Mouse (Mus musculus) testis, postnatal 14 days (tissue): Measurements from ENCODE around the gene Pgpep1.
A peak's percentile ranks its signal among the peaks of the same experiment; 100 is the strongest.

Source experiments
- DNase-seq: peaks from one replicate; pipeline ENCODE4 v3.0.0; 2021; ENCODE audit warnings: low spot score

Pgpep1 gene

DNA sequence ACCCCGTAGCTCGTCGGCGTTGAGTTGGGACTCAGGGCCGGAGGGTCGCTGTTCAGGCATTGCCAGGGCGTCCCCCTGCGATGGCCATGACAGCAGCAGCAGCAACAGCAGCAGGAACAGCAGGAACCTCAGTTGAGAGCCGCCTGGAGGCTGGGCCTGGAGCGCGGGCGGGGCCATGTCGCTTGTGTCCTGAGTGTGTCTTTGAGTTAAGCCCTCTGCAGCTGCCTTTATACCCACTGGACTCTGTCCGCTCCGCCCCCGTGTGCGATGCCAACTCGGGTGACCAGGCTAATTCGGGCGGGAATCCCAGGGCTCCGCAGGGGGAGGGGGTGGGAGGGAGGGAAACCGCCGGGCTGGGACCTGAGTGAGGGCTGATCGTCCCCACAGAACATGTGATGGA, 28.8 kb downstream of the Pgpep1 start:
- no peak for DNase-seq

DNA sequence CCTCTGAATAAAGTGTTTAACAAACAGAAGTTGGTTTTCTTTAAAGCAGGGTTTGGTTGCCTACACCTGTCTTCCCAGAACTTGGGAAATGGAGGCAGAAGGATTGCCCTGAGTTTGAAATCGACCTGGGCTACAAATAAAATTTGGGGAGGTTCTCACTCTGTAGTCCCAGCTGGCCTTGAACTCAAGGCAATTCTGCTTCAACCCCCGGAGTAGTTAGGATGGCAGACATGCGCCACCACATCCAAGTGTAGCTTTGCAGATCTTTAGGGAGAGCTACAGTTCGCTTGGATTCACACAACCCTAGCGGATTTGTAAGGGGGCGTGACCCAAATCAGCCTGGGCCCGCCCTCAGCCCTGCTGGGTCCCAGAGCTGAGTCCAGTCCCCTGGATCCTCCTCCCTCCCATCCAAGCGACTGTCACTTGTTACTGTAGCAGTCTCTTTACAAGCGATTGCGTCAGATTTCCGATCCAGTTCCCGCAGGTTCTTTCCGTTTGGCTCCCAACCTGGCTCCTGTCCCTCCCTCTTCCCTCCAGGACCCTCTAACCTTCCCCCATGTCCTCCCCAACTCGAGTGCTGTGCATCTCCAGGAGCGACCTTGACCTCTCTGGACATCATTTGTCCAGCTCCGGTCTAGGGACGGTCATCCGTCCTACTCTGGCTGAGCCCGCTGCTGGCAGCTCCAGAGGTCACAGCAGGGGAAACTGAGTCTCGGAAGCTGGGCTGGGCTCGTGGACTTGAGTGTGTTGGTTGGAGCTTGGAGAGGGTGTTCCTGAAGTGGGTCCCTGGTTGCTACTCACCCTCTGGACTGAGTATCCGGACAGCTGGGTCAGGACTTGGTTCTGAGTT, 29.4 kb downstream of the Pgpep1 start:
- DNase-seq = peak; percentile 79

DNA sequence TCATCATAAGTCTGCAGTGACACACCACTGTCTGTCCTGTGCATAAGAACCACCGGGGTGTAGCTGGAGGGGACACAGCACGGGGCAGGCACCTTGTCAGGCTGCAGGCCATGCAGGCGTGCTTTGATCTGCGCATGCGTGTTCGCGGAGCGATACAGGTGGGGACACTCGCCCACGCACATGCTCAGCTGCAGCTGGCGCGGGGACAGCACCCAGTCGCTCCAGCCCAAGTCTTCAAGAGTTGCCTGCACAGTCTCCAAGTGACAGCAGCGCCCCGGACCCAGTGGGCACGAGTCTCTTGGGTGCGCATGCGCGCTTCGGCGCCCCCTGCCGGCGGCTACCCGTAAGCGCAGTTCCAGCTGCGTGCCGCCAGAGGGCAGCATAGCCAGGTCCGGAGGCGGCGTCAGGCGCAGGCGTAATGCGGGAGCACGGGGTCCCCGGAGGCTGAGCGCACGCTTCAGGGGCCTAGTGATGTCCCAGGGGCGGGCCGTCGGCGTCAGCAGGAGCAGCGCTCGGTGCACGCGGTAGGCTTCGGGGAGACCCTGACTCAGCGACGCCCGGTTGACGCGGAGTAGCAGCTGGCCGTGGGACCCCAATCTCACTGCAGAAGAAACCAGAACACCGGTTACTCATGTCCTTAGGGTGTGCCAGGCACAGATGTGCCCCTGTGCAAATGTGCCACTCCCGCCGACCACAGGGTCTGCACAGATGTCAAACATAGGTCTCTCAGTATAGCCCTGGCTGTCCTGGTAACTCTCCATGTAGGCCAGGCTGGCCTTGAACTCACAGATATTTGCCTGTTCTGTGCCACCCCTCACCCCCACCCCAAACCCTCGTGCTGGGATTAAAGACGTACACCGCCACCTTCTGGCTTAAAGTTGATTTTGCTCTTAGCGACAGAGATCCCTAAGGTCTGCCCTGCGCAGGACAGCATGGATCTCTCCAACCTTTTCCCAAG, 30.3 kb downstream of the Pgpep1 start:
- peak; percentile 89 for DNase-seq

DNA sequence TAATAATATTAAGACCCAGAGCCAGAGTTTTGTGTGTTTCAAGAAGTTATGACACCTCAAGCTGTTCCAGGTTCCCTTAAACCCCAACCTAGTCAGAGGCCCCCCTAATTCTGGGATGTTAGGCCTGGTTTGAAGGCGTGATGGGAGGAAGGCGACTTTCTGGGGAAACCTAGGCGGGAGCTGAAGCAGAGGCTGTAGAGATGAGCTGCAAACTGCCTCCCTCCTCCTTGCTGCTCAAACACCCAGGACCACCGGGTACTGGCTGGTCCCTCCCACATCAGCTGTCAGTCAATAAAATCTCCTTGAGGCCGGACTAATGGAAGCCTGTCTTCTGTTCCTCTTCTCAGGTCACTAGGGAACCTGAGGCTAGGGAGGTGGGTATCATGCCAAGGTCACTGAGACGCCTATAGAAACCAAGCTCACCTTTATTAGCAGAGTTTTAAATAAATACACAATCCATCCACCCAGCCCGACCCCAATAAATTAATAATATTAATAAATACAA, 31.1 kb downstream of the Pgpep1 start:
- no peak for DNase-seq

DNA sequence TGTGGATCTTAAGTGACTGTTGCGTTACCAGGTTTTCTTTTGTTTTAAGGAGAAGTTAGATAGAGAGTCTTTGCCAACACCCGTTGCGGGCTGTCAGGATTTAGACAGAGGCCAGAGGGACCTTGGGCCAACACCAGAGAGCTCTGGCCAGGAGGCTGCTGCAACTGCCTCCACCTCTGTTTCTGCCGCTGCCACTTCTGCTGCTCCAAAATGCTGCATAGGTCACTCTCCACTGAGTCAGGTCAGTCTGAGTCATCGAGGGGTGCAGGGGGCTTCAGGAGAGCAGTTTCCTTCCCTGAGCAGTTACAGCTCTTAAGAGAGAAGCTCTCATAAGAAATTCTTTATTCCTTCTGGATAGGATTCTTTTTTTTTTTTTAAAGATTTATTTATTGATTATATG, 33.1 kb downstream of the Pgpep1 start:
- DNase-seq = no peak

DNA sequence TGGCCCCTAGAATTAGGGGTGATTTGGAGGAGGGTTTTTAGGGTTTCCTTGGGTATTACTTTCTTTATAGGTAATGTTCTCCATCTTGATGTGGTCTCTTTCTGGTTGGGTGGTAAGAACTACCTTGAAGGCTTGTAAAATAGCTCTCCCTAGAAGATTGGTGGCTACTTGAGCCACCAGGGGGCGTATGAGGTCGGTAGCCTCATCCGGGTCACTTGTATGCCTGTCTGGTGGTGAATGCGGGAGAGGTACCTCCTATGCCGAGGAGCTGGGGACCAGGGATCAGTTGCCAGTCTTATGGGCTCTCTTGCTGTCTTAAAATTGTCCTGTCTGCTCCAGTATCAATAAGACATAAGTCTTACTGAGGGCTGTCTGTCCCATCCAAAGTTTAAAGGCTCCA, 35.1 kb downstream of the Pgpep1 start:
- no peak for DNase-seq

DNA sequence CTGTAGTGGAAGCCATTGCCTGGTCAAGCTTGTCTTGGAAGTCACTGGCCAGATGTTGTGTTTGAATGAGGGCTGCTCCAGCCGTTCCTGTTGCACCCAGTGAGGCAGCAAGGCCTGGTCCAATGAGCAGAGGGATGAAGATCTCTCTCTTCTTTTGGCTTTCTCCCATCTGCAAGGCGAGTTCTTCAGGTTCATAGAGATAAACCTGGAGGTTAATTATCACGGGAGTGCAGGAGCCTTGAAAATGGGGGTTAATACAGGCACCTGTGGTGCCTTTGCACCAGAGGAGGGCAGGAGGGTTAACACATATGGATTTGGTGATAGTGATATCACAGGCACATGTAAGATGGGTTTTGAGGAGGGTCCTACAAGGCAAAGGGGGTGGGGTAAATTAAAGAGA, 38.0 kb downstream of the Pgpep1 start:
- no peak for DNase-seq

DNA sequence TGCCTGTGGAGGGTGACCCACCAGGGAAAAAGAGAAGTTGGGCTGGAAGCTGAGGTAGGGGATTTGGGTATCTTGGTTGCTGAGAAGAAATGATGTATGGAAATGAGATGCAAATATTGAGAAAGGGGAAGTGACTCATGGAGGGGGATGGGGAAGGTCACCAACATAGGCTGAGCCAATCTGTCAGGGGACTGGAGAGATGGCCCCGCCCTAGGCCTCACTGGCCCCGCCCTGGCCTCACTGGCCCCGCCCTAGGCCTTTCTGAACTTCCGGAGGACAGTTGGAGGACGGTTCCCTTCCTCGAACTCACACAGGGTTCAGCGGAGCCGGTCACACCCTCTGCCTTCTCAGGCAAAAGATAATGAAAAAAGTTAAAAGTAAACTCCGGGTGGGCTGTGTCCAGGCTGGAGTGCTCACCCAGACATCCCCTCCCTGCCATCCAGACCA, 41.3 kb downstream of the Pgpep1 start:
- no peak for DNase-seq

DNA sequence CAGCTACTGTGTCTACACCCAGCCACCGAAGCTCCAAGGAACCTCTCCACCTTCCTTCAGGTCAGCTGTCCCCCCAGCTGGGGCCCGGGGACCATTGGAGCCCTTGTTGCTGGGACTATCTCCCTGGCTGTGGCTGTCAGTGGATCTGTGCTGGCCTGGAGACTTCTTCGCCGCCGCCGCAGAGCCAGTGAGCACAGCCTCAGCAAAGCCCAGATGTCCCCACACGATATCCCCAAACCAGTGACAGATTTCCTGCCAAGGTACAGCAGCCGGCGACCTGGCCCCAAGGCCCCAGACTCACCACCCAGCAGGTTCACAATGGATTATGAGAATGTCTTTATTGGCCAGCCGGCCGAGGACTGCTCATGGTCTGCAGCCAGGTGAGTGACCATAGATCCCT, 42.2 kb downstream of the Pgpep1 start:
- no peak for DNase-seq

DNA sequence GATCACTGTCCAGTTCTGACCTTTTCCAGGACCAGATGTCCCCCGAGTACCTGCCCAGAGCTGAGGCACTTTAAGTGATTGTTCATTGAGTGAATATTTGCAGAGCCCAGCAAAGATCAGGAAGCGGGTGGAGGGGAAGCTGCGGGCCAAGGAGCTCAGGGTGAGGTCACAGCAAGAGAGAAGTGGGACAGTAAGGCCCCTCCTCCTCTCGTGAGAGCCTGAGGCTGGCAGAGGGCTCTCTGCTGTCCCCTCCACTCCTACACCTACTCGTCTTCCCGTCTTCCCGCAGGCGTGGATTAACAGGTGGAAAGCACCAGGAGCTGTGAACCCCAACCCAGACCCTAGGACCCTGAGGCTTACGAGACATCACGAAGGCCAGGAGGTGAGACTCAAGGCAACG, 43.5 kb downstream of the Pgpep1 start:
- no peak for DNase-seq

DNA sequence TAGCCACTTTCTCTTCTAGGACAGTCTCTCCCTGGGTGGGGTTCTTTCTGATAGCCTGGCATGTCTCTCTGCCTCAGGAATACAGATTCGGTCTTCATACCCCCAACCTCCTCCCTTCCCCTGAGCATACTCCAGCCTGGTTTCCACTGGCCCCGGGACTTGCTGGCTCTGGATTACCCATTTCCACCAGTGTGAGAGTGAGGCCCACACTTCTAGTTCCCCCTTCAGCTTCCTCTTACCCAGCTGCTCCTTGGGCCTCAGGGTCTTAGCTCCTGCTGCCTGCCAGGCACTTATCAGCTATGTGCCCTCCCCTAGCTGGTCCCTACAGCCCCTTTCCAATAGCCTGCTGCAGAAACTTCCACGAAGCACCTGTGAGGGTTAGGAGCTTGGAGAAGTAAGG, 44.3 kb downstream of the Pgpep1 start, which contains the start of gene Lrrc25:
TSS of gene Lrrc25 (plus strand) at position 262 of the 400 bp plus-strand sequence.
- no peak for DNase-seq

DNA sequence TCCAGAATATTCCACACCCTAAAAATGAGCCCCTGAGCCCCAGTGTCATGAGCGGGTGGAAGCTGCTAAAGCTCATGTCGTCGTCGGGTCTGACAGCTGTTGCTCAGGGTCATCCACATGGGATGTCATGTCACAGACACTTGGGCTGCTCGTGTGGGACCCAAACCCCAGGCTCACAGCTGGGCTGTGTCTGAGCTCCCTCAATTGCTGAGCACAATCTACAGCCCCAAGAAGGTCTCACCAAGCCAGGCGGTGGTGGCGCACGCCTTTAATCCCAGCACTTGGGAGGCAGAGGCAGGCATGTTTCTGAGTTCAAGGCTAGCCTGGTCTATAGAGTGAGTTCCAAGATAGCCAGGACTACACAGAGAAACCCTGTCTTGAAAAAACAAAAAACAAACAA, 44.9 kb downstream of the Pgpep1 start:
- DNase-seq = no peak

DNA sequence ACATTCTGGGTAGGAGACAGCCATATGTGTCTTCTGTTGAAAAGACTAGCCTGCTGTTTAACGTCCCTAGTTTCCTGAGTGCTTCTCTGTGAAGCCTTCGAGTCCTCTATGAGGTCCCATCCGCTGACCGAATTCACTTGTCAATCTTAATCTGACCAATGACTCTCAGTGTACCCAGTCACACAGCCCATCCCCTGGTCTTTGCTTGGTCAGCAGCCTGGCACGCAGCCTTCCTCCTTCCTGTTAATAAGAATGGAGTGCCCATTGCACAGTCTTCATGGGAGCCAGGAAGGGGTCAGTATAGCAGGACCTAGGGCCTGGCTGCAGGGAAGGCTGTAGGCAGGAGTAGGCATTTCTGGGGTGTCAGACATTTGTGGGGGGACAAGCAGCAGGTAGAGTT, 45.7 kb downstream of the Pgpep1 start:
- no peak for DNase-seq

DNA sequence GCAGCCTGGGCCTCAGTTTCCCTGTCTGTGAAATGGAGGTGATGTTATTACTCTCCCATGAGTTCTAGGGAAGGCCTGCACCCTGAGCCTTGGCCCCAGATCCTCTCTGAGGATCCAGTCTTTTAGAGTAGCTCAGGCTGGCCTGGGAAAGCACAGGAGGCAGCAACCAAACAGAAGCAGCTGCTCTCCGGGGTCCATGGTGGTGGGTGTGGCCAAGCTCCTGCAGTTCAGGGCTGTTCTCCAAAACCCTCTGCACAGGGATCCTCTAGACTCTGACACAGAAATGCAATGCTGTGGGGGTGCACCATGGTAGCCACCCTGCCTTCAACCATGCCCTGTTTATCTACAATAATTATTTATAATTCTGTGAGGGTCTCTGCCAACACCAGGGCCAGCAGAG, 46.4 kb downstream of the Pgpep1 start:
- no peak for DNase-seq

DNA sequence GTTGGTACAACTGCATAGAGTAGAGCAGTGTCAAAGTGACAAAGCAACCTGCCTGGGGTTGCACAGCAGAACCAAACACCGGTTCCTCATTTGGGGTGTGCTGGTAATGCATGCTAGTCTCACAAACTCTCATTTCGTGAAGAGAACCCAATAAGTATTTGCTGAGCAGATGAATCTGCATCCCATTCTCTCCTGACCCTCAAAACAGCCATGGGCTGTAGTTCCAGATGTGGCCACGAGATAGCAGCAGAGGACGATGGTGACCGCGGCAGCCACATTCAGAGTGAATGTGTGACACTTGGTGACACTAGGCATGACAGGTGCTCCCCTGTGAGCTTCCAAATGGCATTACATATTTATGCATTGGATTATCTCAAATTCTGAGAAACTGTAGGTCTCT, 48.3 kb downstream of the Pgpep1 start:
- DNase-seq = peak; percentile 72

DNA sequence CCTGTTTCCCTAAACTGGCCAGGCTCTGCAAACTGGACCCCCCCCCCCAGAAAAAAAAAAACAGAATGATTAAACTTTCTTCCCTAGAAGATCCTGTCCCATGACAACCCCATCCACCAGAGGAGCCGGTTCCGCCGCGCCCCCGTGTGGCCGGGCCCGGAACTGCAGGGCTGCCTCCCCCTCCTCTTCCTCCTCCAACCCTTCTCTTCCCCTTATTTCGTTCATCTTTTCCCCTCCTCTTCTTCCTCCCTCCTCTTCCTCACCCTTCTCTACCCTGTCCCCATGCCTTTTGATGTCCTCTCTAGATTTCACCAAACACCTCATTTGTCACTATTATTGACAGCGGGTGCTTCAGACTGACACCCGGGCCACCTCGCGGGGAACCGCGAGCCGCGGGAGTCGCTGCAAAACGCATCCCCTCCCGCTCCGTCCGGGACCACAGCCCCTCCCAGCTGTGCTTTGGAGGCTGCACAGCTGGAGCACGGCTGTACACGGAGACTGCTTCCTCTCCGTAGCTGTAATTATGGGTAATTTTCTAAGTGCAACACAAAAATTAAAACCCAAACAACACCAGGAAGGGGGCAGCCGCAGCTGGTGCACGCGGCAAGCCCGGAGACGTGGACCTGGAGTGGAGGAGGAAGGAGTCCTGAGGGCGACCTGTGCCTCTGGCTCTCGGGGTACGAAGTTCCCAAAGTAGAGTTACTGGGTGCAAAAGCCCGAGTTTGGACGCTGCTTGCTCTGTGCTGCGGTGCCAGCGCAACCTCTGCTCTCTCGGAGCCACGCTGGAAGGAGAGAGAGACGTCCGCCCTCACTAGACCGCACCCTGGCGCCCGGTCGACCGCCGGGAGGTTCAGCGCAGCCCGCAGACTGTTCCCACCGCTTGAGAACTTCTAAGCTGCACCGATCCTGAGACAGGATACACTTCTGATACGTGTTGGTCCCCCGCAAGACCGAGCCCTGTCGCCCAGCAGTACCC, 49.1 kb downstream of the Pgpep1 start:
- peak; percentile 79 for DNase-seq

DNA sequence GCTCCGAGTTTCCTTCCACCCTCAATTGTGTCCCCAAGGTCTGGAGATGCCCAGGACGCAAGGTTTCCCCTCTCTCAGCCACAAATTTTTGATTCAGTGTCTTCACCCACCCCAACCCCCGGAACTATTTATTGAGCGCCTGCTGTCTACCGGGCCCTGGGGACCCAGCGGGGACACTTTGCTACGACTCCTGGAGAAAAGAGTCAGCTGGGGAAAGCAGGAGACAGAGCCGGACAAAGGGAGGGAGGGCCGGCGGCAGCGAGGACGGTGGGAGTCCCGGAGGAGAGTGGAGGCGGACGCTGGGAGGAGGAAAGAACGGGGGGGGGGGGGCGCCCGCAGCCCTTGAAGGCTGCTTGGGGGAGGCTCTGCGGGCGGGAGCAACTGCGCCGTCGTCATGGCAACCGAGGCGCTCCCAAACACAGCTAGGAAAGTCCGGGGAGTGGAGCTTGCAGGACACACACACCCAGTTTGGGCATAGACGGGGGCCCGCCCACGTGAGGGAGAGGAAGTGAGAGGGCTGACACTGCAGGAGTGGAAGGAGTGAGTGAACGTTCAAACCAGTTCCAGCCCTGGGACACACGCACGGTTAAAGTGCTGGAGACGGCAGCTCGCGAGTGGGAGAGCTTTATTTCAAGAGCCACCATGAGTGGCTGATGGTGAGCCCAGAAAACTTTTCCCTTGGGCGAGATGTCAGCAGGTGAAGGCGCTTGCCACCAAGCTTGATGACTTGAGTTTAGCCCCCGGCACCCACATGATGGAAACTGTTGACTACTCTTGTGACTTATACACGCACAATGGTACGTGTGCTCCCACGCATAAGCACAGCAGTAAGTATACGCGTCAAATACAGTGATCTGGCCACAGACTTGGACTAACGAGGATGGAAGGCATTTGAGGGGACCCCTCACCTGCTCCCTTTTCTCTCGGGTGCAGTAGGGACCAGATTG, 50.1 kb downstream of the Pgpep1 start:
- DNase-seq = peak; percentile 90

DNA sequence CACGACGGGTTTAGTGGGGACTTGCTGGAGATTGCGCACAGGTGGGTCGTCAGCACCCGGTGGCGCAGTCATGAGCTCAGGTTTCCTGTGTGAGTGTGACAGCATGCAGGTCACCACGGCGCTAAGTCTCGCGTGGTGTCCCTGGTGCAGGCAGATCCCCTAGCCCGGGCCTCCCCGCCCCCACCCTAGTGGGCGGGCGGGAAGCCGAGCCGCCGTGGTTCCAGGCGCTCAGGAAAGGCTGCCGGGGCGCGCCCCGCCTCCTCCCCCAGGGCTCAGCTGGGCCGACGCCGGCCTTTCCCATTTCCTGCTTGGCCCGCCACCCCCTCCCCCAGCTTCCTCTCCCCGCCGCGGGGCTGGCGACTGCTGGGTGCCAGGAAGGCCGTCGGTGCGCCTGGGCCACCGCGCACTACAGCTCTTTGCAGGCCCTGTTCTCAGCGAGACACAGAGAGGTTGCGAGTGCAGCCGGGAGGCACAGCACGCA, 50.8 kb downstream of the Pgpep1 start:
- peak; percentile 84 for DNase-seq

DNA sequence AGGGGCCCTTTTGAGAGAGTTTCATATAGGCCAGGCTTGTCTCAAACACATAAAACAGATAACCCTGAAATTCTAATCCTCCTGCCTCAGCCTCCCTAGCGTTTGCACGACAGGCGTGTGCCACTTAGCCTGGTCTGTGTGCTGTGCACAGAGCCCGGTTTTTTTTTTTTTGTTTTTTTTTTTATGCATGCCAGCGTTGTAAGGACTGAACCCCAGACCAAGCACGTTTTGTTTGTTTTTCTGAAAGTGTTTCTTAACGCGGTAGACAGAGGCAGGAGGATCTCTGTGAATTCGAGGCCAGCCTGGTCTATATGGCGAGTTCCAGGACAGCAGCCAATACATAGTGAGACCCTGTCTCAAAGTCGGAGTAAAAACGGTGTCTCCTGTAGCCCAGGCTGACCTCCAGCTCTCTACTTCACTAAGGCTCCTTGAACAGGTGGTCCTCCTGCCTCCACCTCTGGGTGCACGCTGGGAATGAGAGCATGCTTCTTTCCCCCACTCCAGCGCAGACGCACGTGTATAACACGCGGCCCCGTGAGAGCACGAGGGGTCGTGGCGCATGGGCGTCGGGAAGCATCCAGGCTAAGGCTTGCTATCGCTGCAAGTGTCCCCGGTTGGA, 51.3 kb downstream of the Pgpep1 start, which contains the start of gene Ssbp4:
TSS of gene Ssbp4 (minus strand) at position 124 of the 619 bp plus-strand sequence.
- peak; percentile 67 for DNase-seq
